Mouse (Mus musculus) effector memory CD4-positive, alpha-beta T cell, adult 5 months (primary cell): ENCODE data around the gene Atf3. TPM values are rescaled to one million over a fixed set of nuclear protein-coding genes. Genes with fewer than 3 reads are reported as not detected.

Experiments used
- polyA plus RNA-seq: library from polyadenylated mRNA; unstranded; fragments of 100-300 nt; shearing (Covaris generic); gene quantifications from one replicate; pipeline ENCODE4 v1.2.1, GENCODE M21; 2017

Atf3 gene
- 84.8 TPM for polyA plus RNA-seq

GRCm38 (mm10) chr1:191217939-191218338 lies at the start of gene Atf3:
Gene Atf3 (minus strand): TSS chr1:191218039.

GRCm38 (mm10) chr1:191164717-191165116 lies 53.1 kb downstream of the Atf3 start, which contains the start of gene Fam71a:
Gene Fam71a (minus strand): TSS chr1:191164817.

Other genes starting within 250 kb of the Atf3 start
- gene Vash2, start 238.7 kb downstream of the Atf3 start, polyA plus RNA-seq: 0.27 TPM
- gene Flvcr1, start 191.9 kb downstream of the Atf3 start, polyA plus RNA-seq: 34.9 TPM
- not detected for gene Spata45, start 181.4 kb downstream of the Atf3 start, polyA plus RNA-seq
- gene Tatdn3, start 155.1 kb downstream of the Atf3 start, polyA plus RNA-seq: 9.2 TPM
- gene Nsl1, start 155.0 kb downstream of the Atf3 start, polyA plus RNA-seq: 0.25 TPM
- gene Batf3, start 120.2 kb downstream of the Atf3 start, polyA plus RNA-seq: not detected
- not detected for gene Fam71a, start 53.2 kb downstream of the Atf3 start, polyA plus RNA-seq
- 3.5 TPM for gene Nenf, start 100.2 kb upstream of the Atf3 start, polyA plus RNA-seq
- gene Tmem206, start 107.9 kb upstream of the Atf3 start, polyA plus RNA-seq: 12.4 TPM
- gene Ppp2r5a, start 185.2 kb upstream of the Atf3 start, polyA plus RNA-seq: 310 TPM